Comparison of ENCODE assay signal across 8 mouse cellular contexts in genomic region chr4:134098628-134099027, GRCm38 (mm10). TPM values are rescaled to one million over a fixed set of nuclear protein-coding genes. Genes with fewer than 3 reads are reported as not detected.
DNase-seq lines count a peak whose midpoint lies in the region; ATAC-seq lines count a peak whose summit lies in the region.
"Had no signal": no experiment of that assay in that cellular context is flagged by ENCODE, and none has a peak within 500 bp of the region (broad histone marks: within the 10 kb centered on the region; RNA-seq: fewer than 3 reads in every experiment).

No protein-coding gene starts in this region.

- H3K27ac ChIP-seq in kidney, embryonic 15.5 days, result peak overlapping the region; percentile 71
- no peak overlapping the region for H3K27ac ChIP-seq in intestine, embryonic 16.5 days (ENCODE audit: low read length)
- no peak overlapping the region for H3K27ac ChIP-seq in hindbrain, embryonic 13.5 days
- H3K27ac ChIP-seq in intestine, embryonic 15.5 days, result no peak overlapping the region
- H3K27ac ChIP-seq: limb, embryonic 12.5 days had no signal

- 18% methylated on average over 8 of the region's 8 CpGs for WGBS in kidney, embryonic 15.5 days
- WGBS in intestine, embryonic 16.5 days, result 45% methylated on average over 8 of the region's 8 CpGs
- 83% methylated on average over 8 of the region's 8 CpGs for WGBS in hindbrain, embryonic 13.5 days
- WGBS in intestine, embryonic 15.5 days, result 45% methylated on average over 8 of the region's 8 CpGs

- no peaks in the 10 kb centered on the region for H3K9me3 ChIP-seq in kidney, embryonic 15.5 days (replicated peaks)
- H3K9me3 ChIP-seq in intestine, embryonic 16.5 days (ENCODE audit: control insufficient read depth, low read length), result no peaks in the 10 kb centered on the region
- no peaks in the 10 kb centered on the region for H3K9me3 ChIP-seq in hindbrain, embryonic 13.5 days
- no peaks in the 10 kb centered on the region for H3K9me3 ChIP-seq in intestine, embryonic 15.5 days
- H3K9me3 ChIP-seq: limb, embryonic 12.5 days had no signal

- ATAC-seq in kidney, embryonic 15.5 days (replicated peaks; ENCODE audit: low FRiP score), result no peak
- peak; percentile 63 for ATAC-seq in megakaryocyte progenitor cell, adult 5-6 weeks (replicated peaks; ENCODE audit: poor library complexity)
- ATAC-seq in intestine, embryonic 16.5 days, result no peak
- ATAC-seq in hindbrain, embryonic 13.5 days (ENCODE audit: low FRiP score), result no peak
- ATAC-seq in intestine, embryonic 15.5 days, result no peak

- peaks cover 10% of the 10 kb centered on the region for H3K4me1 ChIP-seq in kidney, embryonic 15.5 days
- H3K4me1 ChIP-seq in intestine, embryonic 16.5 days (ENCODE audit: control insufficient read depth, insufficient read depth, low read length), result no peaks in the 10 kb centered on the region
- H3K4me1 ChIP-seq in hindbrain, embryonic 13.5 days (replicated peaks), result peaks cover 8% of the 10 kb centered on the region; the same call in 1 of the 2 replicates
- H3K4me1 ChIP-seq in intestine, embryonic 15.5 days (replicated peaks), result no peaks in the 10 kb centered on the region; the same call in 1 of the 2 replicates

- no peaks in the 10 kb centered on the region for H3K36me3 ChIP-seq in kidney, embryonic 15.5 days
- no peaks in the 10 kb centered on the region for H3K36me3 ChIP-seq in intestine, embryonic 16.5 days (ENCODE audit: control insufficient read depth, insufficient read depth, low read length)
- no peaks in the 10 kb centered on the region for H3K36me3 ChIP-seq in hindbrain, embryonic 13.5 days
- no peaks in the 10 kb centered on the region for H3K36me3 ChIP-seq in intestine, embryonic 15.5 days
- H3K36me3 ChIP-seq: limb, embryonic 12.5 days had no signal

- no peak overlapping the region for H3K9ac ChIP-seq in kidney, embryonic 15.5 days
- no peak overlapping the region for H3K9ac ChIP-seq in intestine, embryonic 16.5 days (ENCODE audit: low read depth, low read length)
- H3K9ac ChIP-seq in hindbrain, embryonic 13.5 days, result no peak overlapping the region
- H3K9ac ChIP-seq in intestine, embryonic 15.5 days, result no peak overlapping the region
- H3K9ac ChIP-seq: limb, embryonic 12.5 days had no signal

- H3K4me2 ChIP-seq in kidney, embryonic 15.5 days, result no peak overlapping the region
- H3K4me2 ChIP-seq in intestine, embryonic 16.5 days (ENCODE audit: low read depth, low read length), result no peak overlapping the region
- H3K4me2 ChIP-seq in hindbrain, embryonic 13.5 days, result no peak overlapping the region
- H3K4me2 ChIP-seq in intestine, embryonic 15.5 days (replicated peaks), result no peak overlapping the region
- H3K4me2 ChIP-seq: limb, embryonic 12.5 days had no signal

- no peak overlapping the region for H3K4me3 ChIP-seq in kidney, embryonic 15.5 days (replicated peaks)
- H3K4me3 ChIP-seq in intestine, embryonic 16.5 days (ENCODE audit: low read length), result no peak overlapping the region
- no peak overlapping the region for H3K4me3 ChIP-seq in hindbrain, embryonic 13.5 days
- no peak overlapping the region for H3K4me3 ChIP-seq in intestine, embryonic 15.5 days (replicated peaks)
- H3K4me3 ChIP-seq: limb, embryonic 12.5 days had no signal

- peak; percentile 68 to 73 for DNase-seq in right cerebral cortex, postnatal 10 days (ENCODE audit: low spot score in 2 of 2)
- no peak for DNase-seq in right cerebral cortex, postnatal 25 days

- no peaks in the 10 kb centered on the region for H3K27me3 ChIP-seq in kidney, embryonic 15.5 days
- H3K27me3 ChIP-seq in intestine, embryonic 16.5 days (replicated peaks; ENCODE audit: control insufficient read depth, insufficient read depth, low read length), result no peaks in the 10 kb centered on the region
- no peaks in the 10 kb centered on the region for H3K27me3 ChIP-seq in hindbrain, embryonic 13.5 days
- no peaks in the 10 kb centered on the region for H3K27me3 ChIP-seq in intestine, embryonic 15.5 days (replicated peaks)
- H3K27me3 ChIP-seq: limb, embryonic 12.5 days had no signal

RNA-seq across cellular contexts. Expression of gene Ubxn11, which starts 3.7 kb away (rescaled TPM):
- 10.5 and 11.1 TPM in 2 replicates for polyA plus RNA-seq in kidney, embryonic 15.5 days (2015; fragmentation: Nextera tagmentation; extraction: Ambion mirVana)
- 9.2 and 10.7 TPM in 2 replicates for total RNA-seq in megakaryocyte progenitor cell, adult 5-6 weeks (2015)
- total RNA-seq in megakaryocyte progenitor cell, adult 5-6 weeks (2017), result 6.5 and 7.3 TPM in 2 replicates
- 4.3 and 5.6 TPM in 2 replicates for polyA plus RNA-seq in intestine, embryonic 16.5 days (2015; fragmentation: Nextera tagmentation; extraction: Ambion mirVana)
- polyA plus RNA-seq in hindbrain, embryonic 13.5 days (2015; fragmentation: Nextera tagmentation; extraction: Ambion mirVana), result 14.7 and 16.0 TPM in 2 replicates
- polyA plus RNA-seq in intestine, embryonic 15.5 days (2015; fragmentation: Nextera tagmentation; extraction: Ambion mirVana), result 4.4 and 6.0 TPM in 2 replicates

RNA-seq across cellular contexts. Expression of gene Cd52, which starts 3.7 kb away (rescaled TPM):
- polyA plus RNA-seq in kidney, embryonic 15.5 days (2015; fragmentation: Nextera tagmentation; extraction: Ambion mirVana), result 12.0 and 12.2 TPM in 2 replicates
- 291 and 358 TPM in 2 replicates for total RNA-seq in megakaryocyte progenitor cell, adult 5-6 weeks (2015)
- total RNA-seq in megakaryocyte progenitor cell, adult 5-6 weeks (2017), result 339 and 505 TPM in 2 replicates
- 27.8 and 28.4 TPM in 2 replicates for polyA plus RNA-seq in intestine, embryonic 16.5 days (2015; fragmentation: Nextera tagmentation; extraction: Ambion mirVana)
- 3.9 TPM in 2 replicates for polyA plus RNA-seq in hindbrain, embryonic 13.5 days (2015; fragmentation: Nextera tagmentation; extraction: Ambion mirVana)
- polyA plus RNA-seq in intestine, embryonic 15.5 days (2015; fragmentation: Nextera tagmentation; extraction: Ambion mirVana), result 27.0 and 29.7 TPM in 2 replicates

RNA-seq across cellular contexts. Expression of gene Sh3bgrl3, which starts 30.0 kb away (rescaled TPM):
- polyA plus RNA-seq in kidney, embryonic 15.5 days (2015; fragmentation: Nextera tagmentation; extraction: Ambion mirVana), result 395 and 412 TPM in 2 replicates
- 724 and 761 TPM in 2 replicates for total RNA-seq in megakaryocyte progenitor cell, adult 5-6 weeks (2015)
- 230 and 307 TPM in 2 replicates for total RNA-seq in megakaryocyte progenitor cell, adult 5-6 weeks (2017)
- polyA plus RNA-seq in intestine, embryonic 16.5 days (2015; fragmentation: Nextera tagmentation; extraction: Ambion mirVana), result 428 and 452 TPM in 2 replicates
- 371 and 393 TPM in 2 replicates for polyA plus RNA-seq in hindbrain, embryonic 13.5 days (2015; fragmentation: Nextera tagmentation; extraction: Ambion mirVana)
- 362 and 375 TPM in 2 replicates for polyA plus RNA-seq in intestine, embryonic 15.5 days (2015; fragmentation: Nextera tagmentation; extraction: Ambion mirVana)

RNA-seq across cellular contexts. Expression of gene Crybg2, which starts 38.0 kb away (rescaled TPM):
- 3.9 and 4.4 TPM in 2 replicates for polyA plus RNA-seq in kidney, embryonic 15.5 days (2015; fragmentation: Nextera tagmentation; extraction: Ambion mirVana)
- 0.77 and 2.2 TPM in 2 replicates for total RNA-seq in megakaryocyte progenitor cell, adult 5-6 weeks (2015)
- 0.37 and 0.71 TPM in 2 replicates for total RNA-seq in megakaryocyte progenitor cell, adult 5-6 weeks (2017)
- 22.3 and 22.9 TPM in 2 replicates for polyA plus RNA-seq in intestine, embryonic 16.5 days (2015; fragmentation: Nextera tagmentation; extraction: Ambion mirVana)
- polyA plus RNA-seq in hindbrain, embryonic 13.5 days (2015; fragmentation: Nextera tagmentation; extraction: Ambion mirVana), result 0.49 and 1.1 TPM in 2 replicates
- polyA plus RNA-seq in intestine, embryonic 15.5 days (2015; fragmentation: Nextera tagmentation; extraction: Ambion mirVana), result 14.9 and 16.6 TPM in 2 replicates

RNA-seq across cellular contexts. Expression of gene Zfp683, which starts 45.0 kb away (rescaled TPM):
- polyA plus RNA-seq in kidney, embryonic 15.5 days (2015; fragmentation: Nextera tagmentation; extraction: Ambion mirVana), result not detected in 2 replicates
- not detected in 2 replicates for total RNA-seq in megakaryocyte progenitor cell, adult 5-6 weeks (2015)
- not detected in 2 replicates for total RNA-seq in megakaryocyte progenitor cell, adult 5-6 weeks (2017)
- not detected in 2 replicates for polyA plus RNA-seq in intestine, embryonic 16.5 days (2015; fragmentation: Nextera tagmentation; extraction: Ambion mirVana)
- polyA plus RNA-seq in hindbrain, embryonic 13.5 days (2015; fragmentation: Nextera tagmentation; extraction: Ambion mirVana), result not detected in 2 replicates
- polyA plus RNA-seq in intestine, embryonic 15.5 days (2015; fragmentation: Nextera tagmentation; extraction: Ambion mirVana), result not detected in 2 replicates
- polyA plus RNA-seq: limb, embryonic 12.5 days had no signal
